Mouse (Mus musculus) CH12.LX (cell line): ENCODE measurements around the gene Lypd4. TPM values are rescaled to one million over a fixed set of nuclear protein-coding genes. Genes with fewer than 3 reads are reported as not detected.

Experiments
- DNase-seq: peaks from one replicate; pipeline ENCODE4 v3.0.0-alpha.2; 2013; ENCODE audit errors: extremely low read depth
- H3K27ac ChIP-seq: 2 replicates; pipeline ENCODE4 v1.5.1; 2012; ENCODE audit warnings: low read depth, mild to moderate bottlenecking, control low read depth, moderate library complexity; ENCODE audit not compliant: insufficient read depth
- H3K27me3 ChIP-seq: replicated peaks from 2 replicates; pipeline ENCODE3; 2012; ENCODE audit warnings: inconsistent platforms
- H3K36me3 ChIP-seq, 2 experiments: replicated peaks in 1 of 2; 2 replicates each; pipeline versions ENCODE3 to v1.6.1; 2012; ENCODE audit warnings: inconsistent platforms in 1 of 2, low read length in 1 of 2, mild to moderate bottlenecking in 1 of 2, mixed read lengths in 1 of 2, moderate library complexity in 1 of 2; ENCODE audit not compliant: control insufficient read depth in 1 of 2, insufficient read depth in 1 of 2
- H3K4me1 ChIP-seq, 2 experiments: 2 replicates each; pipeline ENCODE4 v1.6.1; 2012; ENCODE audit warnings: inconsistent platforms in 1 of 2, moderate library complexity in 1 of 2; ENCODE audit not compliant: insufficient read depth in 2 of 2, control insufficient read depth in 1 of 2
- H3K4me2 ChIP-seq: 2 replicates; pipeline ENCODE4 v1.6.1; 2012; ENCODE audit warnings: low read depth, mild to moderate bottlenecking, control low read depth; ENCODE audit not compliant: poor library complexity, insufficient read depth, severe bottlenecking
- H3K4me3 ChIP-seq, 3 experiments: fragments of 150-350 bp in 1 of 3; sonication (generic) in 1 of 3; replicated peaks in 1 of 3; 2 replicates each; pipeline versions ENCODE3 to v1.5.1; 2011 to 2012; ENCODE audit warnings: low read depth in 2 of 3, low read length in 2 of 3, mild to moderate bottlenecking in 2 of 3, moderate library complexity in 2 of 3, control low read depth in 1 of 3, improper control_type of control experiment in 1 of 3, inconsistent platforms in 1 of 3, mixed read lengths in 1 of 3; ENCODE audit not compliant: poor library complexity in 1 of 3
- H3K79me2 ChIP-seq: replicated peaks from 2 replicates; pipeline ENCODE4 v1.6.1; 2012; ENCODE audit warnings: mild to moderate bottlenecking, moderate library complexity; ENCODE audit not compliant: control insufficient read depth, poor library complexity, insufficient read depth, severe bottlenecking; ENCODE audit errors: extremely low read depth
- H3K9ac ChIP-seq: 2 replicates; pipeline ENCODE4 v1.6.1; 2012; ENCODE audit warnings: low read depth, mild to moderate bottlenecking, control low read depth, moderate library complexity; ENCODE audit not compliant: insufficient read depth
- H3K9me3 ChIP-seq: replicated peaks from 2 replicates; pipeline ENCODE3; 2012; ENCODE audit warnings: low read length, inconsistent platforms, mixed read lengths
- BHLHE40 ChIP-seq: IDR thresholded peaks from 2 replicates; pipeline ENCODE4 v1.6.1; 2011; ENCODE audit warnings: mild to moderate bottlenecking, low read depth, low read length, improper control_type of control experiment
- CTCF ChIP-seq, 2 experiments: IDR thresholded peaks in 1 of 2; conservative IDR thresholded peaks in 1 of 2; 2 replicates each; pipeline ENCODE4 v1.5.1; 2011 to 2012; ENCODE audit warnings: low read depth in 2 of 2, low read length in 2 of 2, improper control_type of control experiment in 1 of 2, inconsistent platforms in 1 of 2, mild to moderate bottlenecking in 1 of 2, moderate library complexity in 1 of 2
- EP300 ChIP-seq: IDR thresholded peaks from 2 replicates; pipeline ENCODE4 v1.6.1; 2011; ENCODE audit warnings: low read length, improper control_type of control experiment
- ETS1 ChIP-seq: conservative IDR thresholded peaks from 2 replicates; pipeline ENCODE4 v1.6.1; 2012; ENCODE audit warnings: low read depth, mild to moderate bottlenecking, inconsistent platforms, low read length, improper control_type of control experiment, moderate library complexity
- HCFC1 ChIP-seq: IDR thresholded peaks from 2 replicates; pipeline ENCODE4 v1.6.1; 2012; ENCODE audit warnings: low read depth, mild to moderate bottlenecking, inconsistent platforms, low read length, improper control_type of control experiment
- JUN ChIP-seq: IDR thresholded peaks from 2 replicates; pipeline ENCODE4 v1.6.1; 2011; ENCODE audit warnings: low read depth, mild to moderate bottlenecking, low read length, improper control_type of control experiment, moderate library complexity; ENCODE audit not compliant: insufficient read depth
- MAX ChIP-seq: IDR thresholded peaks from 2 replicates; pipeline ENCODE4 v1.6.1; 2011; ENCODE audit warnings: low read length, improper control_type of control experiment
- MEF2A ChIP-seq: IDR thresholded peaks from 2 replicates; pipeline ENCODE4 v1.6.1; 2014; ENCODE audit warnings: low read depth, mild to moderate bottlenecking, inconsistent platforms, low read length, improper control_type of control experiment, borderline replicate concordance
- MXI1 ChIP-seq: IDR thresholded peaks from 2 replicates; pipeline ENCODE4 v1.6.1; 2011; ENCODE audit warnings: mild to moderate bottlenecking, low read depth, low read length, improper control_type of control experiment
- MYC ChIP-seq: IDR thresholded peaks from 2 replicates; pipeline ENCODE4 v1.6.1; 2011; ENCODE audit warnings: low read depth, mild to moderate bottlenecking, improper control_type of control experiment, low read length
- POLR2AphosphoS2 ChIP-seq: IDR thresholded peaks from 2 replicates; pipeline ENCODE4 v1.6.1; 2011; ENCODE audit warnings: low read depth, low read length, improper control_type of control experiment
- SIN3A ChIP-seq: IDR thresholded peaks from 2 replicates; pipeline ENCODE4 v1.6.1; 2012; ENCODE audit warnings: low read length, improper control_type of control experiment, inconsistent platforms
- UBTF ChIP-seq: IDR thresholded peaks from 2 replicates; pipeline ENCODE4 v1.6.1; 2012; ENCODE audit warnings: low read depth, mild to moderate bottlenecking, inconsistent platforms, low read length, improper control_type of control experiment, moderate library complexity
- USF1 ChIP-seq: IDR thresholded peaks from 2 replicates; pipeline ENCODE4 v1.6.1; 2014; ENCODE audit warnings: low read depth, mild to moderate bottlenecking, inconsistent platforms, low read length, improper control_type of control experiment
- USF2 ChIP-seq: conservative IDR thresholded peaks from 2 replicates; pipeline ENCODE4 v1.6.1; 2011; ENCODE audit warnings: low read depth, low read length, improper control_type of control experiment
- ZC3H11A ChIP-seq: IDR thresholded peaks from 2 replicates; pipeline ENCODE4 v1.6.1; 2012; ENCODE audit warnings: low read depth, mild to moderate bottlenecking, inconsistent platforms, low read length, improper control_type of control experiment
- ZKSCAN1 ChIP-seq: IDR thresholded peaks from 2 replicates; pipeline ENCODE4 v1.6.1; 2012; ENCODE audit warnings: low read depth, inconsistent platforms, low read length, improper control_type of control experiment, borderline replicate concordance
- ZMIZ1 ChIP-seq: IDR thresholded peaks from 2 replicates; pipeline ENCODE4 v1.6.1; 2012; ENCODE audit warnings: low read depth, mild to moderate bottlenecking, inconsistent platforms, low read length, improper control_type of control experiment
- dilution Hi-C: fragments of 300-500 bp; cut with MboI; formaldehyde crosslinking; loops from 2 replicates; pipeline ENCODE4 v1.14.3; 2020; ENCODE audit warnings: low sequenced_read_pairs; ENCODE audit not compliant: extremely low pct_unique_long_range_greater_than_20kb, extremely low pct_ligation_motif_present
- in situ Hi-C: fragments of 300-500 bp; cut with MboI; formaldehyde crosslinking; loops from 3 replicates; pipeline ENCODE4 v1.14.3; 2019; ENCODE audit warnings: low sequenced_read_pairs, low pct_ligation_motif_present, low pct_unique_long_range_greater_than_20kb, mixed read lengths
- polyA plus RNA-seq: library from polyadenylated mRNA; unstranded; fragments of >175 nt; gene quantifications from 2 replicates; pipeline ENCODE4 v1.2.1, GENCODE M21; 2012; ENCODE audit warnings: low read depth; ENCODE audit not compliant: insufficient read length
- total RNA-seq, 2 experiments: library from RNA; depleted of rRNA; stranded (reverse); fragments of 300-350 nt in 1 of 2; fragments of >200 nt in 1 of 2; gene quantifications; 2 replicates each; pipeline ENCODE4 v1.2.3; 2012 to 2014

Lypd4 gene
- total and polyA plus RNA-seq, 3 experiments: not detected

- Histone ChIP-seq H3K4me2 (no peak overlapping the region), H3K79me2 (no peaks in the 10 kb centered on the region), H3K4me3 (no peak overlapping the region), H3K9me3 (no peaks in the 10 kb centered on the region), H3K27me3 (peaks cover 2% of the 10 kb centered on the region), H3K27ac (no peak overlapping the region), H3K36me3 (no peaks in the 10 kb centered on the region), H3K4me1 (peaks cover 5 to 7% of the 10 kb centered on the region in 2 experiments; a peak in 2 of 4 replicates), H3K9ac (no peak overlapping the region)
- DNase-seq: no peak
- dilution Hi-C loops: no loop called here
- TF ChIP-seq JUN (no peak), USF1 (no peak), UBTF (no peak), CTCF (conservative IDR thresholded peaks at IDR 0.05 in 1 of 2, IDR thresholded peaks at IDR 0.05 in 1 of 2; ENCODE audit: low read depth in 2 of 2, low read length in 2 of 2) (no peak), ZMIZ1 (no peak), MEF2A (no peak), MYC (no peak), SIN3A (no peak), ZKSCAN1 (no peak), HCFC1 (no peak), POLR2AphosphoS2 (no peak), ETS1 (no peak), MAX (no peak), ZC3H11A (no peak), BHLHE40 (no peak), EP300 (no peak), USF2 (no peak)
- in situ Hi-C loops: no loop called here
These were observed 661 bp downstream of the Lypd4 start for GRCm38 (mm10) chr7:24869080-24869479.

- Histone ChIP-seq H3K4me1 (peaks cover 0 to 5% of the 10 kb centered on the region in 2 experiments; a peak in 2 of 4 replicates), H3K4me2 (no peak overlapping the region), H3K36me3 (no peaks in the 10 kb centered on the region), H3K9me3 (peaks cover 2% of the 10 kb centered on the region), H3K79me2 (no peaks in the 10 kb centered on the region), H3K27ac (no peak overlapping the region), H3K4me3 (no peak overlapping the region), H3K27me3 (peaks cover 16% of the 10 kb centered on the region), H3K9ac (no peak overlapping the region)
- in situ Hi-C loops (no loop called here), dilution Hi-C loops (no loop called here)
- no peak for DNase-seq
- no peak for TF ChIP-seq SIN3A
- TF ChIP-seq MAX: no peak
- TF ChIP-seq MXI1: no peak
- no peak for TF ChIP-seq ETS1
These were observed 5.6 kb downstream of the Lypd4 start for GRCm38 (mm10) chr7:24864156-24864555.
